Mouse (Mus musculus) hematopoietic stem cell, adult 5-6 weeks (primary cell): ENCODE results near the gene Cdyl. TPM values are rescaled to one million over a fixed set of nuclear protein-coding genes. Genes with fewer than 3 reads are reported as not detected.

Experiments used
- ATAC-seq, 2 experiments: fragments of 125-278 bp in 1 of 2; replicated peaks in 1 of 2; 2 replicates each; pipeline ENCODE4 v1.8.0; 2016 to 2017; ENCODE audit warnings: inconsistent platforms in 2 of 2, mild to moderate bottlenecking in 2 of 2, moderate number of reproducible peaks in 2 of 2, low read depth in 1 of 2, moderate TSS enrichment in 1 of 2; ENCODE audit not compliant: low FRiP score in 2 of 2, poor library complexity in 2 of 2, severe bottlenecking in 2 of 2, insufficient read depth in 1 of 2, low TSS enrichment in 1 of 2
- total RNA-seq: library from RNA; stranded (forward); fragments of 172-1452, 232-1000 nt; gene quantifications from 2 replicates; pipeline ENCODE4 v1.2.3, GENCODE M21; 2017

Gene Cdyl
- total RNA-seq, 1 experiment from 2014 or later, result 14.4 TPM

DNA sequence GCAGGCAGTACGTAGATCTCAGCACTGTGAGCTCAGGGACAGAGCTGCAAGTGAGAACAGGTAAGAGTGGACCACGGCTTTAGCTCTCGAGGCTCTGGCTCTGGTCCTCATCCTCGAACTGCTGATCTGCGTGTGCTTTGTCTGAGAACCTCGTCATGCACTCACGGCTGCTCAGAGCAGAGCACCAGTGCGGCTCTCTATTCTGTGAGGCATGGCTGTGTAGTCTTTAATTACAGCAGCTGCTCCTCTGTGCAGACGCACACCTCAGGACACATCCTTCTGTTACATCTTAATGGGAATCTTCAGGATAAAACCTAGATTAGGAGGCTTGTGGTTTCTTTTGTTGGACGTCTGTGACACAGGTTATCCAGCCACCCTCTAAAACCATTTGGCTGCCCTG lies 180.5 kb downstream of the Cdyl start:
- ATAC-seq, result no peak

DNA sequence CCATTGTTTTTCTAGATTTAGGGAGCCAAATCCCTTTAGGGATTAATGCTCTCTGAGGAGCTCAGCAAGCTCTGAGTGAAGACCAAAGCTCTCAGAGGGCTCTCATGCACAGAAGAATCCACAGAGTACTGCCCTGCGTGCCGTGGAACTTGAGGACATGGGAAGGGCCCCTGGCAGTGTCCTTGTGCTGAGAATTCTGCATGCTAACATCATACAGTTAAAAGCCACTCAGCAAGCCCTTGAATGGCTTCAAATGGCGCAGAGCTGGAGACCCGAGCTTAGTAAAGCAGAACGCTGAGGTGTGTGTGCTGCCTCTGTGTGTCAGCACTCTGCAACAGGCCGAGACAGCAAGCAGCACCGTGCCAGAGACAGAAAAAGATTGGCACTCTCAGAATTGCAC lies 183.8 kb downstream of the Cdyl start:
- ATAC-seq, result no peak

GRCm38 (mm10) chr13:35845306-35845705 lies 185.7 kb downstream of the Cdyl start:
- ATAC-seq, result no peak

DNA sequence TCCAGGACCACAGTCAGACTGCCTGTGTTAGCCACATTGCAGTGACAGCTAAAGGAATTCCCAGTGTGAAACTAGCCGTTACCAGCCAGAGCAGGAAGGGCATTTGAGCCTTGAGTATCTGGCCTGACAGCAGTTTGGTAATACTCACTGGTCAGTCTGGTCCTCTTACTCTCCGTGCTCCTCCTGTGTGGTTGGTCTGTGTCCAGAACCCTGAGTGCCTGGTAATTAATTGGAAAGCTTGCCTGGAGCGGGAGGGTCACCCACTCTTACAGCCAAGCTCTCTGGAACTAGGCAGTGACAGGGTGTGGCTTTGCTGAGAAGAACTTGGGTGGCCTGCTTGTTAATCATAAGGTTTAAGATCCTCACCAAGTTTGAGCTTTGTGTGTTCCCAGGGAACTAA lies 189.1 kb downstream of the Cdyl start:
- ATAC-seq, result no peak

GRCm38 (mm10) chr13:35851581-35851980 lies 191.9 kb downstream of the Cdyl start:
- ATAC-seq, result no peak

DNA sequence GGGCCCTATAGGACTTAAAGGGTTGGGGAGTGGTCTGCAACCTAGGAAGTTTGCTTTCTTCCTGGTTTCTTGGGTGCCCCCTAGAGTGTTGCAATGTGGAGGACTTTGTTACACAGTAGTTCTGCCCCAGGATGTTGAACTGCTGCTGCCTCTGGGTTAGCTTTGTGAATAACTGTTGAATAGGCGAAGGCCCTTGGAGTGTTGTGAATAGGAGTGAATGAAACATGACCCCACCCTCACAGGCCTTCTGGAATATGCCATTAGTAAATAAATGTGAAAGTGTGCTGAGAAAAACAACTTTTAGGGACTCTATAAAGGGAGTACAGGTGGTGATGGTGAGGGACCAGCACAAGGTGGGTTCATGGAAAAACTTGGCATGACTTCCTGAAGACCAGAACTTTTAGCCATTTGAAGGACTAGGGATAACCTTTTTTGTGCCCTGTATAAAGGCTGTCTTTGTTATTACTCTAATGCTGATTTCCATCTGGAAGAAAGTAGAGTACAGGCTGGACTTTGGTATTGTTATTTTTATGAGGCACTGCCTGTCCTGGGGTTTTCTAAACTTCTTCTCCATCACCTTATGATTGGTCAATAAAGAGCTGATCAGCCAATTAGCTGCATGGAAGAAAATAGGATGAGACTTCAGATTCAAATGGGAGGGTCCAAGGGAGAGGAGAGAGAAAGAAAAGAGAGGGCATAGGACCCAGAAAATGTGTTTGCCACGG lies 193.4 kb downstream of the Cdyl start:
- ATAC-seq, result no peak

GRCm38 (mm10) chr13:35857486-35857885 lies 197.9 kb downstream of the Cdyl start:
- no peak for ATAC-seq

DNA sequence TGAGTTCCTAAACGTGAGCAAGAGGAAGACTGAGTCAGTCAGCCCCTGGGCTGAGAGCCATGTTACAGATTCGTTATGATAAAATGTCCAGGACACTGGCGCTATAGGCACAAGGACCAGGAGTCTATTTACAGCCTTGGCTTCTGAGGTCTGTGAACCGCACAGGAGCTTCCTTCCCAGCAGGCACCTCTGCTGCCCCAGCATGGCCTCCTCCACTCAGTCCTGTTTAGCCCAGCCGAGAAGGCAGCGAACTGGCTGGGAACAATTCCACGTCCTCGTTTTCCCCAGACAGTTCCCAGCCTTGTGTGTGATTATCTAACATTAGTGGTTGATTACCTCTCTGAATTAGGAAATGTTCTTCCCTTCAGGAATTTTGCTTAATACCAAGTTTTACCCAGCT lies 201.3 kb downstream of the Cdyl start:
- ATAC-seq, result no peak

DNA sequence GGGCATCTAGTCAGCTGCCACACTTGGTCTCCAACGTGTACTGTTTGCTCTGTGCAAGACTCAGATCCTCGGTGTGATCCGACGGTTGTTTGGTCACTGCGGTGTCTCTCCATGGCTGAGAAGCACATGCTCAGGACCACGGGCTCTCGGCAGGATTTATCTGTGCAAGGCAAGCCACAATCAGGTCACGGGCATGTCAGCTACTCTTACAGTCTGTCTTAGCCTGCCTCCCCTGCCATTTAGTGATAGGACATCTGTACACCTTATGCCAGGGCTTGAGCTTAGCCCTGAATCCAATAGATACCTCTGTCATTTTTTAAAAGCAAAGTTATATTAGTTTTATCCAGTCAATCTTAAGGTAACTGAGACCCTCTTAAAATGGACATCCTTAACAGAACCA lies 211.0 kb downstream of the Cdyl start:
- ATAC-seq, result no peak

- peak; percentile 61 to 72 for ATAC-seq
These were observed 211.5 kb downstream of the Cdyl start for GRCm38 (mm10) chr13:35871107-35871506.

- no peak for ATAC-seq
These were observed 215.8 kb downstream of the Cdyl start for GRCm38 (mm10) chr13:35875396-35875795.

- ATAC-seq, result no peak
These were observed 218.6 kb downstream of the Cdyl start for GRCm38 (mm10) chr13:35878282-35878681.

- no peak for ATAC-seq
These were observed 219.4 kb downstream of the Cdyl start for GRCm38 (mm10) chr13:35879068-35879467.

DNA sequence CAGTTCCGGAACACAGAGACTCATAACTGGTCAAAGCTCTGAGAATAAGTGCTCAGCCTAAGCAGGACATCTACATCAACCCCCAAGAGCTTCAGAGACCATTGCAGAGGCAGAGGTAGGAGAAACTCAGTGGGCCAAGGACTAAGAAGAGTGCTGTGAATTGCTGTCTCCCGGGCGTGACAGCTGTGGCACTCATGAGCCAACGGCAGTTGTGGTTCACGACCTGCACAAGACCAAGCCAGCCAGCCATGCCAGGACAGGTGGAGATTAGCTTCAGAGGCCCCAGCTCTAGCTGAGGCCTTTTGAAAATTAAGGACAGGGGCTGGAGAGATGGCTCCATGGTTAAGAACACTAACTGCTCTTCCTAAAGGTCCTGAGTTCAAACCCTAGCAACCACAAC lies 219.9 kb downstream of the Cdyl start:
- ATAC-seq, result no peak

- no peak for ATAC-seq
These were observed 221.0 kb downstream of the Cdyl start for GRCm38 (mm10) chr13:35880555-35881046.

DNA sequence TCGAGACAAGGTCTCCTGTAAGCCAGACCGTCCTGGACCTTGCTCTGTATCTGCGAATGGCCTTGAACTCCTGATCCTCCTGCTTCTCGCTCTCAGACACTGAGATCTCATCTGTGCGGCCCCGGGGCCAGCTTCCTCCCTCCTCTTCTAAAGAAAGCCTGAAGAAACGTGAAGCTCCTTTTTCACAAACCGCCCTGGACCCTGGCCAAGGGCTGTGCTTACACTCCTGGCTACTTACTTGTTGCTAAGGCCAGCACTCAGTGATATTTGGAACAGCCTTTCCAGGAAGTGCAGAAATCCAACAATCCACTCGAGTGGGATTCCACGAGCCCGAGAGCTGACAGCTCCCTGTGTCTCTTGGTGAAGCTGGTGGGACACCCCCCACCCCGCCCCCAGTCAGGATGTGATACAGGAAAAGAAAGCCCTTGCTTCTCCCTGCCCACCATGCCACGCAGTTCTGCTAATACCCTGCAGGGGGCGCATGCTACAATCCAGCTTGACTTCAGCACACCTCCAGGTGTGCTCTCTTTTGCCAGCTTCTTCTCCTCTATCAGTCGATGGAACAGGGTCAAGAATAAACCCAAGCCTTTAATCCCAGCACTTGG lies 226.6 kb downstream of the Cdyl start:
- ATAC-seq, result peak; percentile 39 to 63; a peak in 3 of 4 replicates

DNA sequence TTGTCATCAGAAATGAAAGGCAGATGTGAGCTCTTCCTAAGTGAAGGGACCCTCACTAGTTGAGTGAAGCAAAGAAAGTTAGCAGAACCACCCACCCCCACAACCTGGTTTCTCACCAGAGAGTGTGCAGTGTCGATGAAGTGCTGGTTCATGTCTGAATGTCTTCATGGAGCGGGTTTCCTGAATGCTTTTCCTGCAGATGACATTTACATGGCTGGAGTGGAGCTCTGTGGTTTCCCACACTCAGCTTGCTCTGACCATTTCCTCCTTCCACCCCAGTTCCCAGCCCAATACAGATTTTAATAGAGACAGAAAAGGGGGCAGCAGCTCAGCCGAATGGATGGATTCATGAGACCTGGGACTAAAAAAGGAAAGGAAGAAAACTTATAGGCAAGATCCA lies 233.2 kb downstream of the Cdyl start:
- peak; percentile 73 to 82; a peak in 3 of 4 replicates for ATAC-seq

DNA sequence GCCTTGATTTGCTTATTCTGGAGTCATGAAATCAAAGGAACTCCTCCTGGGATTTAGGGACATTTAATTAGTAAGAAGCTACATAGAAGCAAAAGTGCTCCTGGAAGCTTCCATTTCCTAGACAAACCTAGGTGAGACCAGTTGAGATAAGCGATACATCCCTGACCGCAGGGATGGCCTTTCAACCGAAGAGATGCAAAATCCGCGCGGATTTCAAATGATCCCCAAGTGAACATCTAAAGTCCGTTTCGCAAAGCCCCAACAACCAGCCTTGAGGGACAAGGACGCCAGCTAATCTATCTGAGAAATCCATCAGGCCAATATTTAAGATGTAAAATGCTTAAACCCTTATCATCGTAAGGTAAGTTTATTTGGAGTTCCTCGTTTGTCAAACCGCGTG lies 245.7 kb downstream of the Cdyl start:
- ATAC-seq, result 0 out of 4 replicates have a peak, but pooled peaks of 1 of the 2 experiments have one; percentile 17
